Mouse (Mus musculus) cerebellum, adult (tissue): ENCODE results near the gene Srsf10.

Source experiments
- ATAC-seq: cut with Nextera tagmentation; 2 replicates; pipeline ENCODE4 v1.9.2; 2017; ENCODE audit warnings: mild to moderate bottlenecking, moderate library complexity, mixed read lengths; ENCODE audit not compliant: insufficient number of reproducible peaks, low FRiP score, low TSS enrichment

Srsf10 gene

GRCm38 (mm10) chr4:135912164-135912563, 56.6 kb downstream of the Srsf10 start:
- ATAC-seq, result no peak

- no peak for ATAC-seq
Observed at GRCm38 (mm10) chr4:135912835-135913234, 57.3 kb downstream of the Srsf10 start.

- no peak for ATAC-seq
Observed at GRCm38 (mm10) chr4:135913433-135913832, 57.9 kb downstream of the Srsf10 start.

- ATAC-seq, result no peak
Observed at GRCm38 (mm10) chr4:135918635-135919279, 63.2 kb downstream of the Srsf10 start.

GRCm38 (mm10) chr4:135919280-135919639, 63.7 kb downstream of the Srsf10 start:
- ATAC-seq, result no peak
